Mouse (Mus musculus) ES-E14 (cell line): ENCODE data around the gene Lnx1. TPM values are rescaled to one million over a fixed set of nuclear protein-coding genes. Genes with fewer than 3 reads are reported as not detected.

ENCODE experiments used
- DNase-seq: peaks from one replicate; pipeline ENCODE4 v3.0.0-alpha.2; 2013; ENCODE audit warnings: low read depth, low spot score
- H3K27ac ChIP-seq: 2 replicates; pipeline ENCODE4 v1.5.1; 2012; ENCODE audit warnings: low read depth, mild to moderate bottlenecking, low read length, moderate library complexity, mixed read lengths; ENCODE audit not compliant: poor library complexity, insufficient read depth, severe bottlenecking
- H3K36me3 ChIP-seq: 2 replicates; pipeline ENCODE4 v1.6.1; 2012; ENCODE audit warnings: mild to moderate bottlenecking, low read length, moderate library complexity, mixed read lengths; ENCODE audit not compliant: control insufficient read depth, poor library complexity, insufficient read depth, severe bottlenecking
- H3K4me1 ChIP-seq, 2 experiments: fragments of 150-350 bp in 1 of 2; sonication (generic) in 1 of 2; 2 replicates each; pipeline ENCODE4 v1.6.1; 2012; ENCODE audit warnings: low read length in 2 of 2, mild to moderate bottlenecking in 1 of 2, mixed read lengths in 1 of 2; ENCODE audit not compliant: control insufficient read depth in 2 of 2, insufficient read depth in 2 of 2, poor library complexity in 1 of 2
- H3K4me3 ChIP-seq, 2 experiments: fragments of 150-350 bp in 1 of 2; sonication (generic) in 1 of 2; 2 replicates each; pipeline ENCODE4 v1.5.1; 2012; ENCODE audit warnings: low read length in 2 of 2, low read depth in 1 of 2, mild to moderate bottlenecking in 1 of 2, mixed read lengths in 1 of 2; ENCODE audit not compliant: insufficient read depth in 1 of 2, poor library complexity in 1 of 2, severe bottlenecking in 1 of 2
- H3K9ac ChIP-seq: 2 replicates; pipeline ENCODE4 v1.6.1; 2012; ENCODE audit warnings: low read depth, mild to moderate bottlenecking, low read length, mixed read lengths; ENCODE audit not compliant: poor library complexity, insufficient read depth, severe bottlenecking
- H3K9me3 ChIP-seq: fragments of 150-350 bp; sonication (generic); 2 replicates; pipeline ENCODE4 v1.6.1; 2012; ENCODE audit warnings: low read depth, mild to moderate bottlenecking, low read length; ENCODE audit not compliant: control insufficient read depth, insufficient read depth
- CHD2 ChIP-seq: IDR thresholded peaks from 2 replicates; pipeline ENCODE4 v1.6.1; 2014; ENCODE audit warnings: mild to moderate bottlenecking, low read depth, low read length, inconsistent platforms
- HCFC1 ChIP-seq: IDR thresholded peaks from 2 replicates; pipeline ENCODE4 v1.6.1; 2012; ENCODE audit warnings: low read length, inconsistent platforms, borderline replicate concordance; ENCODE audit not compliant: insufficient read depth
- MAFK ChIP-seq: IDR thresholded peaks from 2 replicates; pipeline ENCODE4 v1.6.1; 2014; ENCODE audit warnings: mild to moderate bottlenecking, low read depth, low read length, inconsistent platforms; ENCODE audit not compliant: insufficient read depth
- ZC3H11A ChIP-seq: IDR thresholded peaks from 2 replicates; pipeline ENCODE4 v1.6.1; 2012; ENCODE audit warnings: low read depth, mild to moderate bottlenecking, inconsistent platforms, low read length, borderline replicate concordance
- ZNF384 ChIP-seq: IDR thresholded peaks from 2 replicates; pipeline ENCODE4 v1.6.1; 2012; ENCODE audit warnings: low read depth, low read length, inconsistent platforms
- in situ Hi-C, 2 experiments: fragments of 600-800 bp; cut with MboI; formaldehyde crosslinking; loops; one replicate each; pipeline ENCODE4 v1.15.1; 2025; ENCODE audit warnings: low sequenced_read_pairs in 2 of 2, inconsistent platforms in 1 of 2; ENCODE audit not compliant: unreplicated experiment in 2 of 2
- total RNA-seq: library from RNA; depleted of rRNA; stranded (reverse); fragments of 300-350 nt; gene quantifications from 2 replicates; pipeline ENCODE4 v1.2.3, GENCODE M21; 2012

Gene Lnx1
- total RNA-seq, 1 experiment, result 0.71 TPM

- no peaks in the 10 kb centered on the region for H3K9me3 ChIP-seq
- H3K9ac ChIP-seq, result no peak overlapping the region
- no peak overlapping the region for H3K27ac ChIP-seq
- TF ChIP-seq HCFC1, result no peak
- no peak for TF ChIP-seq ZNF384
- TF ChIP-seq CHD2, result no peak
- in situ Hi-C loops, result loop anchor here in 1 of 2 experiments (25.0 kb wide), 1 partner anchor 561 kb away; the partner anchor contains the start of gene Pdgfra
- no peak for DNase-seq
- H3K36me3 ChIP-seq, result peaks cover 6% of the 10 kb centered on the region
- no peaks in the 10 kb centered on the region for H3K4me1 ChIP-seq
- H3K4me3 ChIP-seq, result no peak overlapping the region
Observed at GRCm38 (mm10) chr5:74601171-74601570, 101.5 kb downstream of the Lnx1 start.

GRCm38 (mm10) chr5:74600010-74600409 lies 102.7 kb downstream of the Lnx1 start:
- H3K9me3 ChIP-seq, result no peaks in the 10 kb centered on the region
- TF ChIP-seq ZC3H11A (no peak), MAFK (no peak), ZNF384 (no peak), CHD2 (no peak), HCFC1 (no peak)
- in situ Hi-C loops, result loop anchor here in 1 of 2 experiments (25.0 kb wide), 1 partner anchor 562 kb away; the partner anchor contains the start of gene Pdgfra
- DNase-seq, result no peak
- no peak overlapping the region for H3K4me3 ChIP-seq
- no peaks in the 10 kb centered on the region for H3K4me1 ChIP-seq
- H3K36me3 ChIP-seq, result peaks cover 7% of the 10 kb centered on the region
- no peak overlapping the region for H3K27ac ChIP-seq
- no peak overlapping the region for H3K9ac ChIP-seq

- Histone ChIP-seq H3K4me1 (no peaks in the 10 kb centered on the region), H3K9ac (no peak overlapping the region), H3K27ac (no peak overlapping the region), H3K9me3 (no peaks in the 10 kb centered on the region), H3K36me3 (peaks cover 27% of the 10 kb centered on the region), H3K4me3 (no peak overlapping the region)
- TF ChIP-seq HCFC1 (no peak), ZC3H11A (no peak), ZNF384 (no peak), CHD2 (no peak), MAFK (no peak)
- DNase-seq, result no peak
- in situ Hi-C loops, result no loop called here
Observed at GRCm38 (mm10) chr5:74593147-74593546, 109.6 kb downstream of the Lnx1 start.

- in situ Hi-C loops, result no loop called here
- DNase-seq, result no peak
- no peak overlapping the region for H3K4me3 ChIP-seq
- no peaks in the 10 kb centered on the region for H3K9me3 ChIP-seq
- peaks cover 25% of the 10 kb centered on the region for H3K36me3 ChIP-seq
- TF ChIP-seq CHD2, result no peak
- no peak for TF ChIP-seq HCFC1
- TF ChIP-seq MAFK, result no peak
- no peak for TF ChIP-seq ZNF384
- no peak for TF ChIP-seq ZC3H11A
- no peak overlapping the region for H3K9ac ChIP-seq
- H3K4me1 ChIP-seq, result no peaks in the 10 kb centered on the region
- H3K27ac ChIP-seq, result no peak overlapping the region
Observed at GRCm38 (mm10) chr5:74591413-74591812, 111.3 kb downstream of the Lnx1 start.

GRCm38 (mm10) chr5:74589133-74589532 lies 113.6 kb downstream of the Lnx1 start:
- H3K36me3 ChIP-seq, result peaks cover 19% of the 10 kb centered on the region
- no peak for DNase-seq
- no peak overlapping the region for H3K4me3 ChIP-seq
- H3K9me3 ChIP-seq, result no peaks in the 10 kb centered on the region
- in situ Hi-C loops, result no loop called here
- H3K27ac ChIP-seq, result no peak overlapping the region
- no peak for TF ChIP-seq HCFC1
- TF ChIP-seq CHD2, result no peak
- H3K4me1 ChIP-seq, result no peaks in the 10 kb centered on the region
- no peak overlapping the region for H3K9ac ChIP-seq
